Mouse (Mus musculus): Measurements from ENCODE around the gene Eci3. TPM values are rescaled to one million over a fixed set of nuclear protein-coding genes. Genes with fewer than 3 reads are reported as not detected.

Eci3 gene
- not detected for polyA plus RNA-seq (2017; shearing (Covaris generic))

DNA sequence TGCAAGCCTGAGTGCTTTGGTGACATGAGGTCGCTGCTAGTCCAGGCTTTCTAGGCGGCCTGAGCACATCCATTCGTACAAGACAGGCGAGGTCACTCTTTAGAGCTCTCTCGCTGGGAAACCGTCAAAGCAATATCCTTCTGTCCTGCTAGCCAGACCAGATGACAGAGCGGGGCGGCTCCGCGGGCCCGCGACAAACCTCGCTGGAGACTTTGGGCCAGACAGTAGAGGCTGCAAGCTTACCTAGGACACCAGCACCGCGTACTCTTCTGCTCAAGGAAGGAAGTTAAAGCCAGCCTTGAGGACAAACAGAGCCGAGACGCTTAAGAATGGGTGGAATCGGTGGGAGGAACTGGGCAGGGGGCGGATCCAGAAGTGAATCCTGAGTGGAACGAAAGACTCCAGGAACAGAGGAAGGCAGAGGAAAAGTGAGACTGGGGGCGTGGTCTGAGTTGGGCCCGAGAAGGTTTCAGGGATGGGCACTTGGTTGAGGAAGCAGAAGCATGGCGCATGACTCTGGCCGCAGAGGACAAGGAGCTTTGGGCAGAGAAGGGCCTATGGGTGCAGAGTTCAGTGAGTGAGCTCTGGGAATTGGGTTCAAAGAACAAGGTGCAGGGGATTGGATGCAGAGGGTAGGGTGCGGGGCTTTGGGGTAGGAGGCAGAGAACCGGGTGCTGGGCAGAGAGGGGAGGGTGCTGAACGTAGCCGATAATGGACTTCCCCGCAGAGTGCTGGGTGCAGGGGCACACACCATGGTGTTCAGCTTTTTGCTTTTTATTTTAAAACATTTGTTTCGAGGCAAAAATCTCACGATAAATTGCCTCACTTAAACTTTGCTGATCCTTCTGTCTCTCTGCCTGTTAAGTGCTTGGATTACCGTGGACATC, at the start of gene Eci3:
TSS of gene Eci3 (minus strand) at position 300 of the 887 bp plus-strand sequence.

DNA sequence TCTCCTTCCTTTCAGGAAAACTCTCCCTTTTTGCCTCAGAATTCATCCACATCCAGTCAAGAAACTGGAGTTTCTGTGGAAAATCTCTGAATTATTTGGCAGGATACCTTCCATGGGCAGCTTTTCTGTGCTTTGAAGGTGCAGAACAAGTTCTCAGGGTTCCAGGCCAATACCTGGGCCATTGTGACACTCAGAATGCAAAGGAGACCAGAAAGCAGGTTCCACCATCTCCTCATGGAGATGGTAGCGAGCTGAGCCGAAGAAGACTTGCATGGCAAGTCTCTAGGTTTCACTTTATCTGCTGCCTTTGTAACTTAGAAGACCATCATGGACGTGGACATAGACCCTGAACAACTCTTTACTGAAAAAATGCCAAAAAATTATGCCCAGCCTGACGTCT, 39.4 kb downstream of the Eci3 start, which contains the start of the genes Fam217a and 4933417A18Rik:
TSS of gene Fam217a (minus strand) at position 101 of the 400 bp plus-strand sequence.
TSS of gene 4933417A18Rik (plus strand) at position 200 of the 400 bp plus-strand sequence.

Other genes starting within 250 kb of the Eci3 start
- not detected for gene Fam50b, start 229.0 kb downstream of the Eci3 start, polyA plus RNA-seq (2017; shearing (Covaris generic))
- 126 TPM for gene Prpf4b, start 88.5 kb downstream of the Eci3 start, polyA plus RNA-seq (2017; shearing (Covaris generic))
- gene Fam217a, start 39.5 kb downstream of the Eci3 start, polyA plus RNA-seq (2017; shearing (Covaris generic)) = 0.21 TPM
- gene 4933417A18Rik, start 39.4 kb downstream of the Eci3 start, polyA plus RNA-seq (2017; shearing (Covaris generic)) = not detected
- 79.2 TPM for gene Eci2, start 63.3 kb upstream of the Eci3 start, polyA plus RNA-seq (2017; shearing (Covaris generic))